Mouse (Mus musculus) kidney, adult 11 months (tissue): ENCODE measurements at regions not wholly inside any gene's neighbourhood (a gene's known extent, or its start where the extent isn't known, plus 50 kb on each side); places are given as distances from the start of the nearest gene placed in this dataset.

Experiments
- DNase-seq: peaks from one replicate; pipeline ENCODE4 v3.0.0; 2022

DNA sequence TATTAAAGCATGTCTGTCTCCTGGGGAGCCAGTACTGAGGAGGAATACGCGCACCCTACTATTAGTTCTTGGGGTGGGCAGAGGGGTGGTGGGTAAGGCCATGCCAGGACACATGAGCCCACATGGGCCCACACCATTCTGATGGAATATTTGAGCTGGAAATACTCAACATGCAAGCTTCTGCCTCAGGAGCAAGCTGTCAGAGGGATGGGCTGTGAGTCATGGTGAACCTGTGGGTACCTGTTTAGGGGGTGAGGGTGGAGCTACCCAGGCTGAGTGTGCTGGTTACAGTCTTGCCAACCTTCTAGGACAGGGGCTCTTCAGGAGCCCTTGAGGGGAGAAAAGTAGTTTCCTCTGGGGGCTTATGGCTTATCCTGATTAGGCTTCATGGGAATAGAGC is 264.9 kb downstream of the Bcl11a start:
- no peak for DNase-seq

DNA sequence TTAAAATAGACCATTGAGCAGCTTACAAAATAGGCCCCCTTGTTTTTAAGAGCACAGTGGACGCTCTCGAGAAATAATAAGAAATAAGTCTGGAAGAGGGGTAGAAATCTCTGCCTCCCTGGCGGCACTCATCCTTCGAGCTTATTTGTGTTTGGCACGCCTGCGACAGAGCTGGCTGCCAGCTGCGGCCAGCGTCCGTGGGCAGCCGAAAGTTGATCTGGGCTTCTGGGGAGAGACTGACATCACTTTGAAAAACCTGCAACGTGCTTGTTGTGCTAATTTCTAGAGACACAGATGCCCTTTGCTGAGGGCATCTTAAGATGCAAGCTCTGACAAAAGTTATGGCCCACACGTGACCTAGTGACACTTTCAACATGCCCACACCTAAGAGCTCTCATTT is 269.4 kb downstream of the Bcl11a start:
- no peak for DNase-seq

DNA sequence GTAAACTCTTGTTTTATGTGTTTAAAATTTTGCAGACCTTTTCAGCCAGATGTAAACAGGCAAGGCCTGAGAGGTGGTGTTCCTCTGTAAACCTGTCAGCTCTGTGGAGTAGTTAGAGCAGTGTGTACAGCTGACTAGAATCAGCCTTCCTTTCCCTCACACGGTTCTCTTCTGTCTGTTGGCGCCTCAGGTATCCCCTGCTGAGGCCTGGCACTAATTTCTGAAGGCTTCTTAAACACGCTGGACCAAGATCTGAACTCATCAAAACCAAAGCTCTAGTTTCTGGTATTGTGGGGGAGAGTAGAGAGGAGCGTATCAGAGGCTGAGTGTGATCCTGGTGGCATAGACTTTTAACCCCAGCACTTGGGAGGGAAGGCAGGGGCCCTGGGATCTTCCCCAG is 270.9 kb downstream of the Bcl11a start:
- no peak for DNase-seq

DNA sequence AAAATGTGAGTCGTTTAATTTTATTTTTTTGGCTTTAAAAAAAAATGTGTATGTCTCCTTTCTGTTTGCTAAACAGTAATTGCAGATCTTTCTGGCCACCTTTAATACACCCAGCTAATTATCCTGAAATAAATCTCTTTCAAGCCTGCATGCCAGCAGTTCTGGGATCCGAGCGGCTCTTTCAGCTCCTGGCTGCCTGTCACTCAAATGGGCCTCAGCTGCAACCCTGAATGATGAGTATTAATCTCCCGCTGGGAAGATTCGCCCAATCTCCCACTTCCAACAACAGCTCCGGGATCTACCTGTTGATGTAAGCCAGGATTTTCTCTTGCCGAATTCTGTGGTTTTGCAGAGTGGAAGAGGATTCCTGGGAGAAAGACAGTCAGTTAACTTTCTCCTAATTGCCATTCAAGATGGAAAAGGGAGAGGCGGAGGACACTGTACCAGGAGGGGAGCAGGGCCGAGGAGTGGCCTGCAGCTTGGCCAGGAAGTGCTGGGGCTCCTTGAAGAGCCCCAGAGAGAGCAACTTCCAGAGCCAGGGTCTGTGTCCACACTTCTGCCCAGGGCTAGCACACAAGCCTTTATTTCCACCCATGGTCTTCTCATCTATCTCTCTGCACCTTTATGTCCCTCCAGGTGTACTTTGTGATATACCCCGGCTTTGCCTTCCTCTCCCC is 272.2 kb downstream of the Bcl11a start:
- no peak for DNase-seq

DNA sequence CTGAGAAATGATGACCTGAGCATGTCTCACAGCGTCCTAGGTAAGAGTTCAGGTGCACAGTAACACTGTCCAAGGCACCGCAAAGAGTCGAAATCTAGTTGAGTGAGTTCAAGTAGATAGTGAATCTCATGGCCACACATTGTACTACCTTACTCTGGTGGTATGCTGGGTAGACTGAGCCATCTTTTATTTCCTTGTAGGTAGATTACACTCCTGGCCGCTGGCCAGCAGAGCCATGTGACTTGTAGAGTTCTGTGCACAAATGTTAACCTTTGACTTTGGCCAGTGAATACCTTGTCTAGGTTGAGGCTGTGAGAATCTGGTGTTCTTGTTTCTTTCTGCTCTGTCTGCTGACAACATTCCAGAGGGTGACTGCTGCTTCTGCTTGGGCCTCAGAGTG is 273.0 kb downstream of the Bcl11a start:
- peak; percentile 30 for DNase-seq

DNA sequence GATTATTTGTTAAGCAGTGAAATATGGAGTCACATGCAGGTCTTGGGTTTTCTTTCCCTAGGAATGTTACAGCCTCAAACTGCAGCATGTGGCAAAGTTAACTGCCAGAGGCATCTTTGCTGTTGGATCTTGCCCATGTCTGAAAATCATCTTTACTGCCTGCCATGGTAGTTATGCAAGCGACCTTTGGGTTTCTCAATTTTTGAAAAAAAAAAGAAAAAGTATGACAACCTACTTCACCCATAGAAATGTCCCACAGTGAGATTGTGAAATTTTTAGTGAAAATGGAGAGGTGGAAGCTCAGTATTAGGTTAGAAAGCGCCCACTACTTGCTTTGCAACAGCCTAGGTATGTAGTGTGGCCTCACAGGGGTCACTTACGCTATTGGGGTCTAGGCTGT is 274.2 kb downstream of the Bcl11a start:
- no peak for DNase-seq

DNA sequence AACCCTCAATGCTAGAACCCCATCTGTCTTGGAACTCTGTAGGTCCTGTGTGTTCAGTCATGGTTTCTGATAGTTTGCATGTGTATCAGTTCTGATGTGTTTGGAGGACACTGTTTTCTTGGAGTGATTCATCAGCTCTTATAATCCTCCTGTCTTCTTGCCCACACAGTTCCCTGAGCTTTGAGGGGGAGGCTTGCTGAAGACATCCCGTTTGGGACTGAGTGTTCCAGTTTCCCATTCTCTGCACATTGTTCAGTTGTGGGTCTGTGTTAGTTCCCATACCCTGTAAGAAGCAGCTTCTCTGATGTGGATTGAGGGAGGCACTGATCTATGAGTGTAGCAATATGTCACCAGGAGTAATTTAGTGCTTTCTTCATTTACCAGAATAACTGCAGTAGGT is 275.2 kb downstream of the Bcl11a start:
- no peak for DNase-seq

DNA sequence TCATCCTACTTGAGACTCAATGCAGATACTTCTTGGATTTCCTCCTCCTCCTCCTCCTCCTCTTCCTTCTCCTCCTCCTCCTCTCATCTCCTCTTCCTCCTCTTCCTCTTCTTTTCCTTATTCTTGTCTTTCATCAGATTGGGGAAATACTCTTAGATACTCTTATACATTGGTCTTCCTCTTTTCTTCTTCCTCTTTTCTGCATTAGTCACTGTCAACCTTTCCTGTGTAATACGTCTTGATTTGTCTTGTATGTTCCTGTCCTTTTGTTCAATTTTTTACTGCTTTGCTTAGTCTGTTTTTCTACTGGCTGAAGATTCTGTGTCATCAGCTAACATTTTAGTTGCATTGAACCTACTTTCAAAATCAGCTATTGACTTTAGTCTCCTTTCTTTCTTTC is 279.5 kb downstream of the Bcl11a start:
- DNase-seq, result no peak

DNA sequence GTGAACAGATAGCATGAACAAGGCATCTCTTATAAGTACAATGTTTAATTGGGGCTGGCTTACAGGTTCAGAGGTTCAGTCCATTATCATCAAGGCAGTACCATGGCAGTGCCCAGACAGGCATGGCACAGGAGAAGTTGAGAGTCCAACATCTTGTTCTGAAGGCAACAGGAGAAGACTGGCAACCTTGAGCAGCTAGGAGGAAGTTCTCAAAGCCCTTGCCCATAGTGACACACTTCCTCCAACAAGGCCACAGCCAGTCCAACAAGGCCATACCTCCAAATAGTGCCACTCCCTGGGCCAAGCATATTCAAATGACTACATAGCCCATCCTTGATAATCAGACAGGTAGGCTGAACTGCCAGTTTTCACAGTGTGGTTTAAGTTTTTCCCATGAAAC is 281.2 kb downstream of the Bcl11a start:
- DNase-seq, result no peak

DNA sequence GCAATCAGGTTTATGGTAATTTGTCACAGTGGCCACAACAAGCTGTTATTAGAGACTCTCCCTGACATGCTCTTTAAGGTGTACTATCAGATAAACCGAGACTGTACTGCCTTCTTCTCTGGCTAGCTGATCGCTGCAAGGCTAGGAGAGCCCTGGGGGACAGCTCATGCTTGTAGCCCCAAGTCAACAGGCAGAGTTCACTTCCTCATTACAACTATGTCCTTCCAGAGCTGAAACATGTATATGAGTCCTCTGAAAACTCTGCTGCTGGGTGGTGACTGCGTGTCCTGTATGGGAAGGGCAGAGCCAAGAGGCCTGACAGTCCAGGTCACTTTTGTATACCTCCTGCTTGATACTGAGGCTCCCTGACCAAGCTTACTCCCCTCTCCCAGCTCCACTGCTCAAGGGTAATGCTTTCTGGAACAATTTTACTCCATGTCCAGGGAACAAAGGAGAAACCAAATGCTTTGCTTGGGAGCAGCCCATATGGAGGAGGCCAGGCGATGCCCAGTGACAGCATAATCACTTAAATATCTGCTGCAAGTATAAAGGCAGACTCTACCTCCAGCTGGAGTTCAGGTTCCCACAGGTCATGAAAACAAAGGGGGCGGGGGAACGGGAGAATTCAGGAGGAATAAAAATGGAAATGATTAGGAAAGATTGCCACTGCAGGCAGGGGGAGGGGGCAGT is 284.3 kb downstream of the Bcl11a start:
- no peak for DNase-seq

DNA sequence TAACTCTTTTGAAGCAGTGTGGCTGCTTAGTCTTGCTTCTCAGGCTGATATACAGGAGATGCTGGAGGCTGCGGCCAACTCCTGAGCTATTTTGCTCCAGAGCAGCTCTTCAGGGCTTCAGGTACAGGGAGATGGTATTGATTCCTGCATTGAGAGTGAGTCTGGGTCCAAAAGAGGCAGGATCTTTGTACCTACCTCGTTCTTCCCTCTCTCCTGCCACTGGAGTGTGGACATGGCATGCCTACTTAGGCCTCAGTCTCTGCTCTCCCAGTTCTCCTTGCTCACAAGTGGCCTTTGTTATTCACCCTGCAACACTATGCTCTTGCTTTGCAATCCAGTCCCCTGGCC is 284.8 kb downstream of the Bcl11a start:
- no peak for DNase-seq

DNA sequence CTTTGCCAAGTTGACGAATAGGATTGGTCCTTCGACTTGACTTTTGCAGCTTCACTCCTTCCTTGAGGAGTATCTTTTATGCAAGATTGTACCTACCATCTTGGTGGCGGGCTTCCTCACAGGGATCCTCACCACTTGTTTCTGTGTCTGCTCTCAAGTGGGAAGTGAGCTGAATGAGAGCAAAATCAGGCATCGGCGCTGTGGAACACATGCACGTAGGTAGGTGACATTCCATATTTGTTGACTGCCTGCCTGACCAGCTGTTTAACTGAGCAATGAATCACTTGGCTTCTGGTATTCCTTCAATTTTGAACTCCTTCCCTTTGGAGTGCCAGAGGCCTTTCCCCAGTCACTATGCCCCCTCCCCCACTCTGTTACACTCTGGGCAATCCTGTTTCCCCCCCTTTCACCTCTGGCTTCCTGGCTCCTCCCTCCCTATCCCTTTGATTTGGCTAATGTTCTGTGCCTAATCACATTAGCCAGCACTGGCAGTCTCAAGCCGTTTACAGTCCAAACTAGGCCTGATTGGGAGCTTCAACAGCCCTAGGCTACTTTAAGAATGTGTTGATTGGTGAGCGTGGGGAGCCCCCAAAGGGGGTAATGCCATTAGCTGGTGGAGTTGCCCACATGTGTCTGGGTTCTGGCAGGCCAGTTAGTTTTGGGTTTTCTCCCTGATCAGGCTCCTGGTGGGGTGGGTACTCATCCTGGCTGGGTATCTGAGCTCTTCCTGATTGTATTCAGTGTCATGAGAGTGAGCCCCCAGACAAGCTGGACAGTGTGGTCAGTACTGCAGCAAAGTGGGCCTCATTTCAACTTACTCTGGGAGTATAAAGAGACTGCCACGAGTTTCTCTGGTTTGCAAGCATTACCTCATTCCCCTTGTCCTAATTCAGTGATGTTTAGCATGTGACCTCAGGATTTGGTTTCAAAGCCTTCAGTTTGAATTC is 285.8 kb downstream of the Bcl11a start:
- no peak for DNase-seq

DNA sequence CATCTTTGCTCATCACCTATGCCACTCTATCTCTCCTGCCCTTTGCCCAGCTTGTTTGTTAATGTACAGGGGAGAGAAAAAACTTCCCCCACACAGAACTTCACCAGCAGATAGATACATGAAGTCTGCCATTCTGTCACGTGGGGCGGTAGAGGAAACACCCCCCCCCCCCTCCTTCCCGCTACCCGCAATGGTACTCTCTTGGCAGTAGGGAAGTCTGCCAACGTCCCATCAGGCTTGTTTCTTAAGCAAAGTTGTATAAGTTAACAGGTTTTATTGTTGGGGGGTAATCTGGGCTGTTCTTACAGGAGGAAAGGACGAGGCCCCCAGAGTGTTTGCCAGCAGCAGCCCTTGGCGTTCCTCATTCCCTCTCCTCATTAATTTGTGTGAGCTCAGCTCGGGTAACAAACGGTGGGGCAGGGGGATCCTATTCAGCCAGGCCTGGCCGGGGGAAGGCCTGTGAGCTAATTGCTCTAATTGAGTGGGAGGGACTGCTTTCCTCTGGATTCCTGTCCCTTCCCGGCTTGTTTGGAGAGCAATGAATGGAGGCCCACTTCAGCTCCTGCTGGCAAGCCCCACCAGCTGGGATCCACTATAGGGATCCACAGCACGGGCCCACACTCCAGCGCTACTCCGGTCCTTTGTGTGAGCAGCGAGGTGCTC is 292.5 kb downstream of the Bcl11a start:
- no peak for DNase-seq

DNA sequence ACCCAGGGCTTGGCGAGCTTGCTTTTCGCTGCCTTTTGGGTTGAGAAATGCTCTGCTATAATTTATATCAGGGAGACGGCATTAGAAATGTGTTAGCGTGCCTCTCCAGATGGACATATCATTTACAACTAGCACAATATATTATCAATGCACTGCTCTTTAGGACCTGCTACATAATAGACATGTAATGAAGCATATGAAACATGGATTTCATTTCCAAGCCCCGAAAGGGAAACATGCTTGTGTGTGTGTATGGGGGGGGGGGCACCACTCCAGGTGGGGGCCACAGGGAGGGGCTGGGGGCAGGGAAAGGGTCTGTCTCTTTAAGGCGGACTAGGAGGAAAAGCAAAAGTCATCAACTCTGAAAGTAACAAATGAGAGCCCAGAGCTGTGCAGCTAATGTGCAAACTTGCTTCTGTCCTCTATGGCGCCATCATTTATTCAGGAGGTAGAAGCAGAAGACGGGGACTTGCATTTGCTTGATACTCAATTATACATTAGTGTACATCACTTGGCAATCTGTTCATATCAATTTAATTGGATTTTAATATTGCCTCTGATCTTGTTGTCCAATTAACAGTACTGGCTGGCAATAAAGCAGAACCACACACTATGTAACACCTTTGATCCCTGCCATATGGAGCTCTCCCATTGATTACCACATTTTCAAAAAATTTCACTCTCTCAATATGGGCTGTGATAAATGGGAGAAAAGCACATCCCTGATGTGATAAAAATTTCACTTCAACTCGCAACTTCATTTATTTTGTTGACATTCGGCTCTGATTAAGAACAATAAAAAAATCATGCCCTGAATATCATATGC is 293.2 kb downstream of the Bcl11a start:
- DNase-seq, result no peak

DNA sequence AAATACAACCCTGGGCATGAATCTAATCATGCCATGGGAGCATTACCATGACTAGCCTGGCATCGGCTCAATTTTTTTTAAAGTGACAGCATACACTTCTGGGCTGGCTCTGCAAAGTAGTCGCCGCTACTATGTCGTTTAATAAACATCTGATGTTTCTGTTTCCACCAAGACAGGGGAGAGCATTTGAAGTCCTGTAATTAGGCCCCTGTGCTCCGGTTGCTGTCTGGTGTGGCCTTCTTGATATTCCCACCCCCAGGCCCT is 293.8 kb downstream of the Bcl11a start:
- DNase-seq, result no peak

DNA sequence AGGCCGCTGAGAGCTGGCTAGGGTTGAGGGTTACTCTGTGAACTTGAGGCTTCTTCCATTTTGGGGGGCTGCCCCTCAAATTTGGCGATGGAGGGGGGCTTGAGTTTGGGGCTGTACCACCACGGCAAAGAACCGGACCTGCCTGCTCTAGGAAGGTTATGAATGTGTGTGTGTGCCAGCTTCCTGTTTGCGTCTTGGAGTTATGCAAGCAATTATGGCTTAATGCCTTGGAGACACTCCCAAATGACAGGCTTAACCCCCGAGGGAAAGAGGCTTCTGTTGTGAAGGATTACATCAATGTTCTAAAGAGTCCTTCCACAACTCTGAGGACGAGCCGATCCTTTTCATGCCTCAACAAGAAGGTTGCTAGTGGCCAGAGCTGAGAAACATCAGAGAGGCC is 294.1 kb downstream of the Bcl11a start:
- no peak for DNase-seq

DNA sequence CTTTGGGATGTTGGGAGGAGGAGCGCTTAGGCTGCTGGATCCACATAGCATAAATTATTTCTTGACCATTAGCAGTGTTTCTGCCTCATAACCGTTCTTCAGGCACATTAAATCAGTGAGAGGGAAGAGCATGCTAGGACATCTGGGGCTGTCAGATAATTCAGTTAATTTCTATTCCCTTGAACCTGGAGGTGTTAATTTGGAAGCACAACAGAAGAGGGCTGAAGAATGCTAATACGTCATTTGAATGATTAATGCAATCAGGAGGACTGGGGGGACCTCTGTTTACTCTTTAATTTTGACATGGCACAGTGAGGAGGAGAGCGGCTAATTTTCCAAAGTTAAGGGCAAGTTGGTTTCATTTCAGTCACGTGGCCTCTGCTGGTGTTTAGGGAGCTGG is 294.8 kb downstream of the Bcl11a start:
- DNase-seq, result no peak

DNA sequence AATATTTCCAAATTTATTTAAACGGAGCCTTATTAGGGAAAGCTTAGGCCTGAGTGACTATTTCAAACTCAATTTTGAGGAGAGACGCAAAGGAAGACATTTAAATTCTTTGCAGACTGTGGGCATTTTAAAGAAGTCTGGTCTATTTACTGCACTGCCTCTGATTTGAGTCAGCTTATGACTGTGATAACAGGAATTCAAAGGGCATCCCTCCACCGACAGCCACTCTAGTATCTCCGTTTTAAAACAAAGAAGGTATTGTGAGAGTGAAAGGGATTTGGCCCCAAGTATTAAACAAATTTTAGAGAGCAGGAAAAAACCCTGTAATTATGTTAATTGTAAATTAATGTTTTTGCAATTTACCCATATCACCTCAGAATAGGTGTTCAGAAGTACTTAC is 295.4 kb downstream of the Bcl11a start:
- DNase-seq, result no peak

DNA sequence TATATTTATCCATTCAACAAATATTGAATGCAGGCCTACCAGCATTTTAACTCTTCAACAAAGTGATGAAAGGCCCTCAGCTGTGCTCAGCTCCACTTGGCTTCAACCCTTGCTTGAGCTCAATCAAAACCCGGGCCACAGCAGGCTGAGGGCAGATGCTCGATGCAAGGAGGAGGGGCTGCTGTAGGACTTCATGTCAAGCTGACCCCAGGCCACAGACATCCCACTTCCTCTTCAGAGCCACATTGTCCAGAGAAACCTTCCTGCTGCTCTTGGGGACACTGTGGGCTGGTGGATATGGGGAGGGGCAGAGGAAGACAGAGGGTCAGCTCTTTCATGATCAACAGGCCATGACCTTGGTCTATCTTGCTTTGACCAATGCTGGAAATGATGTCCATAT is 299.7 kb downstream of the Bcl11a start:
- no peak for DNase-seq

DNA sequence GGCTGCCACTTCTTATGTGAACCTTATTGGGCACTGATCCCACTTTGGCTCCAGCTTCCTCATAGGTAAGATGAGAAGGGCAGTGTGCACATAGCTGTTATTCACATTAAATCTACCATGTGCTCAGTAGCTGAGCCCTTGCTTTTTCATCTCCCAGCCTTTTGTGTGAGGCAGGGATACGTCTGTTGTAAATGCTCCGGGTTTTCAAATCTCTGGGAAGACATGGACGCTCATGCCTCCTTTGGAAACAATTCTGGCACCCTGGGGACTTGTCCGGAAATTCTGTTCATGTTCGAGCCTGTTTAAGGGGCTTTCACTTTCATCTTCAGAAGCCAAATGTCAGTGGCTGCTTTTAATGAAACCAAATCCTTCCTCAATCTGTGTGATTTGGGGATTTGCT is 312.7 kb downstream of the Bcl11a start:
- no peak for DNase-seq

DNA sequence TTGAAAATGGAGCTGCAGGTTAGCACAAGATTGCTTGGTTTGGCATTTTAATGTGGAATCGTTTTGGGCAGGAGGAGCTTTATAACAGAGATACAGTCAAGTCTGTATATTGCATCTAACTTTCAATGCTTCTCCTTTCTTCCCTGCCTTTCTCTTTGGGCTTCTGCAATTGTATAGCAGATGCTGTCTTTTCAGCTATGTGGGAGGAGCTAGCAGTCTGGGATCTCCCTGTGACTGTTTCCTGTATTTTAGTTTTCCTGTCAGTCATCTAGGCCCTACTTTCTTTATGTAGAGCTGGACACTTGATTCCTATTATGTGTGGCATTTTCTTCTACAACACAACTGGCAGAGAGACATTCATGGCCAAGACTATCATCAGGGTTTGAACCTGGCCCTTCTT is 313.5 kb downstream of the Bcl11a start:
- DNase-seq, result no peak

DNA sequence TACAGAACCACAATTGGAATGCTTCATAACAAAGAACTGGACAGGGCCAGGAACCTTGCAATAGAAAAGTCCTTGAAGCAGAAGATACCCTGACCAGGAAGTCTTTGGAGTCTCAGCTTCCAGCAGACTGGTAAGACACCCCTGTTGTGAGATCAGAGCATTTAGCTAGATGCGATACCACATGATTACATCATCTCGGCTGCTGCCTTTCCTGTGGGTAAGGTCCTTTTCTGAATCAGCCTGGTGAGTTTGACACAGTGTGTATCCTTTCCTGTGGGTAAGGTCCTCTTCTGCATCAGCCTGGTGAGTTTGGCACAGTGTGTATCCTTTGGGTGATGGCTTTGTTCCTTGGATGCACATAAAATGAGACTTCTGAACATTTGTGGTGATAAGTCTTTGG is 317.6 kb downstream of the Bcl11a start:
- DNase-seq, result no peak

DNA sequence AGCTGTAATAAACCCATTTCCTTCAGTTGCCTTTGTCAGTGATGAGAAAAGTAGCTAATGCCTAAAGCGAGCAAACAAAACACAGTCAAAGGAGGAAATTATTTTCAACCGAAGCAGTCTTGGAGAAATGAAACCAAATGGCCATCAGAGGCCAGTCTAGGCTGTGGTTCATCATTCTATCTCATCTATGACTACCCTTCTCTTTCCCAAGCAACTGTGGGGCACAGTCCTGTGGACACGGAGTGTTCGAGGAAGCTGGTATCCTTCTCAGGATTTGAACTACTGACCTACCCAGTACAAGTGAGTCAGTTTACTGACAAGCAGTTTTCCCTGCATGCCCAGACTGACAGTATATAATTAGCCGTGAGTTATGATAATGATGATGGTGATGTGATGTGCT is 319.1 kb downstream of the Bcl11a start:
- DNase-seq, result no peak
